Mouse (Mus musculus): Measurements from ENCODE around the gene Fgfr2. TPM values are rescaled to one million over a fixed set of nuclear protein-coding genes. Genes with fewer than 3 reads are reported as not detected.

The Fgfr2 gene
- polyA plus RNA-seq, 1 experiment from 2014 or later: 106 TPM

DNA sequence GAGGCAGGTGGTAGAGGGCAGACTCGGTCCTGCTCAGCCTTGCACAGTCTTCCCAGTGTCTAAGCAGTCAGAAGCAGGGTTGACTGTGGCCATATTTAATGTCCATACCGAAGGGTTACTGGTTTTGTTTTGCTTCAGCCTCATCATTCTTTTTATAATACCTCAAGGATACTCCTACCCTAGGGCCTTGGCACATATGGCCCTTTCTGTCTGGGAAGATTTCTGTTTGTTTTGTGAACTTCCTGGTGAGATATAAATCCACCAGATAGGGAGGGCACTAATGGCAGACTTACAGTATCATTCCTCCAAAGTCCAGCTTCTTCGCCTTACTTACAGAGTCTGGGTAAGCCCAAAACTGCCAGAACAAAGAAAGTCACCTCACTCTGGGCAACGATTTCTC lies 2395.6 kb downstream of the Fgfr2 start:
- WGBS: 90% methylated on average over 4 of the region's 4 CpGs
- Histone ChIP-seq H3K9ac (ENCODE audit: low read depth, low read length) (no peak overlapping the region), H3K36me3 (ENCODE audit: control insufficient read depth, insufficient read depth, low read length) (peaks cover 37% of the 10 kb centered on the region), H3K27ac (replicated peaks; ENCODE audit: low read depth, low read length) (0 out of 2 replicates have a peak overlapping the region, but pooled peaks have one; percentile 8), H3K4me2 (ENCODE audit: low read depth, low read length) (no peak overlapping the region), H3K27me3 (replicated peaks; ENCODE audit: control insufficient read depth, insufficient read depth, low read length) (no peaks in the 10 kb centered on the region), H3K4me1 (ENCODE audit: control insufficient read depth, insufficient read depth, low read length) (no peaks in the 10 kb centered on the region), H3K9me3 (ENCODE audit: control insufficient read depth, low read length) (no peaks in the 10 kb centered on the region), H3K4me3 (ENCODE audit: low read depth, low read length) (no peak overlapping the region)
- DNase-seq (ENCODE audit: low spot score): no peak
- ATAC-seq (ENCODE audit: low read depth): no peak

GRCm38 (mm10) chr7:130726724-130727422 lies 2396.3 kb downstream of the Fgfr2 start:
- Histone ChIP-seq H3K4me2 (ENCODE audit: low read depth, low read length) (no peak overlapping the region), H3K27ac (replicated peaks; ENCODE audit: low read depth, low read length) (0 out of 2 replicates have a peak overlapping the region, but pooled peaks have one; percentile 8), H3K4me1 (ENCODE audit: control insufficient read depth, insufficient read depth, low read length) (no peaks in the 10 kb centered on the region), H3K27me3 (replicated peaks; ENCODE audit: control insufficient read depth, insufficient read depth, low read length) (no peaks in the 10 kb centered on the region), H3K36me3 (ENCODE audit: control insufficient read depth, insufficient read depth, low read length) (peaks cover 42% of the 10 kb centered on the region), H3K9me3 (ENCODE audit: control insufficient read depth, low read length) (no peaks in the 10 kb centered on the region), H3K9ac (ENCODE audit: low read depth, low read length) (no peak overlapping the region), H3K4me3 (ENCODE audit: low read depth, low read length) (no peak overlapping the region)
- ATAC-seq (ENCODE audit: low read depth) (no peak), DNase-seq (ENCODE audit: low spot score) (no peak)
- WGBS: 54% methylated on average over 8 of the region's 8 CpGs

- Histone ChIP-seq H3K27me3 (replicated peaks; ENCODE audit: control insufficient read depth, insufficient read depth, low read length) (no peaks in the 10 kb centered on the region), H3K9me3 (ENCODE audit: control insufficient read depth, low read length) (no peaks in the 10 kb centered on the region), H3K9ac (ENCODE audit: low read depth, low read length) (no peak overlapping the region), H3K4me1 (ENCODE audit: control insufficient read depth, insufficient read depth, low read length) (no peaks in the 10 kb centered on the region), H3K27ac (replicated peaks; ENCODE audit: low read depth, low read length) (no peak overlapping the region), H3K4me3 (ENCODE audit: low read depth, low read length) (no peak overlapping the region), H3K4me2 (ENCODE audit: low read depth, low read length) (no peak overlapping the region), H3K36me3 (ENCODE audit: control insufficient read depth, insufficient read depth, low read length) (peaks cover 47% of the 10 kb centered on the region)
- ATAC-seq (ENCODE audit: low read depth) (no peak), DNase-seq (ENCODE audit: low spot score) (no peak)
- WGBS: 61% methylated on average over 3 of the region's 3 CpGs
Observed at GRCm38 (mm10) chr7:130726185-130726584, 2397.0 kb downstream of the Fgfr2 start.

DNA sequence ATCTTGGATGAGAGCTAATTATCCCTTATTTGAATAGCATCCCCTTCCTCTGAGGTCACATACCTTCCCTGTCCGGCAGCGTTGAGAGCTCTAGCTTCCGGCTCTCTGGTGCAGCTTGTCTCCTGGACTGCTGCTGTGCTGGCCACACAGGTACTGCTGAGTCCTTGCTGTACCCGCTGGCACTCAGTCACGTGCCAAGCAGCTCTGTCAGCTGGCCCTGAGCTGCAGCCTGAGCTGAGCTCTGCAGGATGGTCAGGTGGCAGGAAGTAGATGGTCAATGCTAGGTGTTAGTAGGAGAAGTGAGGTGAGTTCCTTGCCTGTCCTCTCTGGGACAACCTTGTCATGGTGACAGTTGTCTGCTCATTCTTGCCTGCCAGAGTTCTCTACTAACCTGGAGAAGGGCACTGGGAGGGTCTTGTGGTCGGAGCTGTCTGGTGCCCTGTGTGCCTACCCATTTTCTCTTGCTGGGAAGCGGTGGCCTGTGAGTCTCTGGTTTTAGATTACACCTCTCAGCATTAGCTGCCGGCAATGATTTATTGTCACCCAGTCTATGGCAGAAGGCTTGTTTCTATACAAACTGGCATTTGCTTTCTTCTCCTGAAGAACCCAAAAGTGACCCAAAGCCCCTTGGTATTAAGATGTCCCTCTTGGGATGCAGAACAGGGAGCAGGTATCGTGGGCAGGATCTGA lies 2402.4 kb downstream of the Fgfr2 start:
- Histone ChIP-seq H3K27ac (replicated peaks; ENCODE audit: low read depth, low read length) (no peak overlapping the region), H3K9me3 (ENCODE audit: control insufficient read depth, low read length) (no peaks in the 10 kb centered on the region), H3K36me3 (ENCODE audit: control insufficient read depth, insufficient read depth, low read length) (peaks cover 43% of the 10 kb centered on the region), H3K4me3 (ENCODE audit: low read depth, low read length) (no peak overlapping the region), H3K4me2 (ENCODE audit: low read depth, low read length) (no peak overlapping the region), H3K9ac (ENCODE audit: low read depth, low read length) (no peak overlapping the region), H3K4me1 (ENCODE audit: control insufficient read depth, insufficient read depth, low read length) (peaks cover 6% of the 10 kb centered on the region; the same call in 1 of the 2 replicates), H3K27me3 (replicated peaks; ENCODE audit: control insufficient read depth, insufficient read depth, low read length) (no peaks in the 10 kb centered on the region)
- no peak for DNase-seq (ENCODE audit: low spot score)
- 60% methylated on average over 9 of the region's 9 CpGs for WGBS
- ATAC-seq (ENCODE audit: low read depth): no peak

- H3K9ac ChIP-seq (ENCODE audit: low read depth, low read length): 0 out of 2 replicates have a peak overlapping the region, but pooled peaks have one; percentile 26
- ATAC-seq (ENCODE audit: low read depth) (peak; percentile 78), DNase-seq (ENCODE audit: low spot score) (peak; percentile 39)
- H3K4me1 ChIP-seq (ENCODE audit: control insufficient read depth, insufficient read depth, low read length): peaks cover 6% of the 10 kb centered on the region; the same call in 1 of the 2 replicates
- H3K4me3 ChIP-seq (ENCODE audit: low read depth, low read length): no peak overlapping the region
- peaks cover 42% of the 10 kb centered on the region for H3K36me3 ChIP-seq (ENCODE audit: control insufficient read depth, insufficient read depth, low read length)
- H3K27ac ChIP-seq (replicated peaks; ENCODE audit: low read depth, low read length): peak overlapping the region; percentile 62
- no peaks in the 10 kb centered on the region for H3K9me3 ChIP-seq (ENCODE audit: control insufficient read depth, low read length)
- H3K4me2 ChIP-seq (ENCODE audit: low read depth, low read length): no peak overlapping the region
- WGBS: 28% methylated on average over 16 of the region's 16 CpGs
- H3K27me3 ChIP-seq (replicated peaks; ENCODE audit: control insufficient read depth, insufficient read depth, low read length): no peaks in the 10 kb centered on the region
Observed at GRCm38 (mm10) chr7:130719931-130720598, 2403.1 kb downstream of the Fgfr2 start.

DNA sequence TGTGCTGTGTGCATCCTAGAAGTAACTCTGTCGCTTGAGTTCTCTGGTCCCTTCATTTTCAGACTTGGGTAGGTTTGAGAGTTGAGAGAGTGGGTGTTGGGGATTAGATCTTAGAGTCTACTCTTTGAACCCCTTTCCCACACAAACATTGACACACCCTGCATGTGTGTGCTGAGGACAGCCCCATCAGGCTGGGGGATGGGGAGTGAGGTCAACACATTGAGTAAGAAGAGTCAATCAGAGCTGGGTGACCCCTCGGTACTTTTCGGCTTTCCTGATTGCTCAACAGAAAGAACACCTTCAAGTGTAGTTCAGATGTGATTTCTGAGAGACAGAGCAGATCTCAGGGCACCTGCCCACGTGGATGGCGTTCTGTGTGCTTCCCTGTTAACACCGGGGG lies 2406.2 kb downstream of the Fgfr2 start:
- WGBS: 85% methylated on average over 5 of the region's 6 CpGs
- ATAC-seq (ENCODE audit: low read depth) (no peak), DNase-seq (ENCODE audit: low spot score) (no peak)
- peaks cover 6% of the 10 kb centered on the region; the same call in 1 of the 2 replicates for H3K4me1 ChIP-seq (ENCODE audit: control insufficient read depth, insufficient read depth, low read length)
- no peak overlapping the region for H3K27ac ChIP-seq (replicated peaks; ENCODE audit: low read depth, low read length)
- no peaks in the 10 kb centered on the region for H3K27me3 ChIP-seq (replicated peaks; ENCODE audit: control insufficient read depth, insufficient read depth, low read length)
- no peaks in the 10 kb centered on the region for H3K9me3 ChIP-seq (ENCODE audit: control insufficient read depth, low read length)
- no peak overlapping the region for H3K4me2 ChIP-seq (ENCODE audit: low read depth, low read length)
- no peak overlapping the region for H3K4me3 ChIP-seq (ENCODE audit: low read depth, low read length)
- peaks cover 31% of the 10 kb centered on the region for H3K36me3 ChIP-seq (ENCODE audit: control insufficient read depth, insufficient read depth, low read length)
- no peak overlapping the region for H3K9ac ChIP-seq (ENCODE audit: low read depth, low read length)

DNA sequence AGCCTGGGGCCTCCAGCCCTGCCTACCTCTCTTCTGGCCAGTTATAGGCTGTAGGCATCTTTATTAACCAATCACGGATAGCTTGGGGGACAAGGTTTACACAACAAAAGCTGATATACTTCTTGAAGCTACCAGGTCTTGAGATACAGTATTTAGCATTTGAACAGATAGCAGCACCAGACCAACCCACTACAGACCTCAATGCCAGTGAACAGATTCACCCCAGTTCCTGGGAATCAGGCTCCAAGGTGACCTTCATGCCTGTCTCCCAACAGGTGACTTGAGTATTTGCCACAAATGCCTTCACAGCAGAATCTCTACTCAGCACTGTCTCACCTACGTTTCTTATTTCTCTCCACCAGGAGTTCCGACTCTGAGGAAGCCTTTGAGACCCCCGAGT lies 2406.8 kb downstream of the Fgfr2 start:
- 92% methylated on average over 4 of the region's 4 CpGs for WGBS

GRCm38 (mm10) chr7:130715467-130715866 lies 2407.7 kb downstream of the Fgfr2 start:
- 86% methylated on average over 3 of the region's 3 CpGs for WGBS

More for the DNA sequence above, 2406.8 kb downstream of the Fgfr2 start:
- H3K36me3 ChIP-seq (ENCODE audit: control insufficient read depth, insufficient read depth, low read length): peaks cover 27% of the 10 kb centered on the region
- H3K4me2 ChIP-seq (ENCODE audit: low read depth, low read length): no peak overlapping the region
- H3K4me3 ChIP-seq (ENCODE audit: low read depth, low read length): no peak overlapping the region
- ATAC-seq (ENCODE audit: low read depth) (no peak), DNase-seq (ENCODE audit: low spot score) (no peak)
- no peak overlapping the region for H3K9ac ChIP-seq (ENCODE audit: low read depth, low read length)
- no peaks in the 10 kb centered on the region for H3K27me3 ChIP-seq (replicated peaks; ENCODE audit: control insufficient read depth, insufficient read depth, low read length)
- no peaks in the 10 kb centered on the region for H3K9me3 ChIP-seq (ENCODE audit: control insufficient read depth, low read length)
- peaks cover 6% of the 10 kb centered on the region; the same call in 1 of the 2 replicates for H3K4me1 ChIP-seq (ENCODE audit: control insufficient read depth, insufficient read depth, low read length)
- no peak overlapping the region for H3K27ac ChIP-seq (replicated peaks; ENCODE audit: low read depth, low read length)

More at GRCm38 (mm10) chr7:130715467-130715866, 2407.7 kb downstream of the Fgfr2 start:
- Histone ChIP-seq H3K36me3 (ENCODE audit: control insufficient read depth, insufficient read depth, low read length) (peaks cover 26% of the 10 kb centered on the region; the same call in 1 of the 2 replicates), H3K4me2 (ENCODE audit: low read depth, low read length) (no peak overlapping the region), H3K27ac (replicated peaks; ENCODE audit: low read depth, low read length) (no peak overlapping the region), H3K4me1 (ENCODE audit: control insufficient read depth, insufficient read depth, low read length) (peaks cover 6% of the 10 kb centered on the region; the same call in 1 of the 2 replicates), H3K9me3 (ENCODE audit: control insufficient read depth, low read length) (no peaks in the 10 kb centered on the region), H3K4me3 (ENCODE audit: low read depth, low read length) (no peak overlapping the region), H3K9ac (ENCODE audit: low read depth, low read length) (no peak overlapping the region), H3K27me3 (replicated peaks; ENCODE audit: control insufficient read depth, insufficient read depth, low read length) (no peaks in the 10 kb centered on the region)
- ATAC-seq (ENCODE audit: low read depth) (no peak), DNase-seq (ENCODE audit: low spot score) (no peak)
